ENCODE assay signal across 15 mouse cellular contexts in genomic region chr3:121401384-121401783, GRCm38 (mm10).
"Had no signal": no experiment of that assay in that cellular context is flagged by ENCODE, and none has a peak within 500 bp of the region (broad histone marks: within the 10 kb centered on the region; RNA-seq: fewer than 3 reads in every experiment).

No protein-coding gene starts in this region.

- H3K4me2 ChIP-seq: neural tube, embryonic 15.5 days; stomach, embryonic 15.5 days had no signal

- DNase-seq: retina, postnatal 1 day; right cerebral cortex, adult 18-20 months; right cerebral cortex, postnatal 14 days; right cerebral cortex, postnatal 25 days; right cerebral cortex, postnatal 4 days; spleen, adult 18-20 months; thymus, adult 18-20 months; thymus, adult 2 months; thymus, postnatal 14 days; thymus, postnatal 25 days; thymus, postnatal 36 days; thymus, postnatal 4 days had no signal

- H3K27ac ChIP-seq: neural tube, embryonic 15.5 days; stomach, embryonic 15.5 days; stomach, postnatal 0 days had no signal

- H3K27me3 ChIP-seq: neural tube, embryonic 15.5 days; stomach, embryonic 15.5 days had no signal

- H3K4me1 ChIP-seq: neural tube, embryonic 15.5 days; stomach, embryonic 15.5 days had no signal

- H3K36me3 ChIP-seq: neural tube, embryonic 15.5 days; stomach, embryonic 15.5 days had no signal

- H3K9me3 ChIP-seq: neural tube, embryonic 15.5 days; stomach, embryonic 15.5 days had no signal

- H3K4me3 ChIP-seq: neural tube, embryonic 15.5 days; stomach, embryonic 15.5 days had no signal

- H3K9ac ChIP-seq: neural tube, embryonic 15.5 days; stomach, embryonic 15.5 days had no signal
